Mouse (Mus musculus): ENCODE results near the gene Arid3b. TPM values are rescaled to one million over a fixed set of nuclear protein-coding genes. Genes with fewer than 3 reads are reported as not detected.

The Arid3b gene
- polyA plus RNA-seq, 1 experiment from 2014 or later = 15.1 TPM

DNA sequence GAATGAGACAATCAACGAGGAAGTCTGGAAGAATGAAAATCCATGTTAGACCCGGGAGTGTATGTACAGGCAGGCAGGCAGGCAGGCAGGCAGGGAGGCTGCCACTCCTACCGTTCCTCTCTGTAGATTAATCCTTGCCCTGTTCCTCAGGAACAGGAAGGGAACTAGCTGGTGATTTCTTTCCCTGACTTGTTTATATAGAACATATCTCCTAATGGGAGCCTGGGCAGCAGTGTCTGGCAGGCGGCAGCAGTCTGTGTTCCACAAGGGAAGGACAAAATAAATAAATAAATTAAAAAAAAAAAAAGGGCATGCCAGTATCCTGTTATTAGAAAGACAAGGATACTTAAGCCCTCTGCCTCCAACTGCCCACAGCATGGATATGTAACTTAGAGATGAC, 32.8 kb downstream of the Arid3b start:
- Histone ChIP-seq H3K4me3 (replicated peaks) (no peak overlapping the region), H3K4me1 (replicated peaks) (peaks cover 48% of the 10 kb centered on the region), H3K9ac (replicated peaks) (no peak overlapping the region), H3K27ac (peak overlapping the region; percentile 68), H3K9me3 (no peaks in the 10 kb centered on the region), H3K4me2 (replicated peaks) (no peak overlapping the region), H3K27me3 (no peaks in the 10 kb centered on the region), H3K36me3 (peaks cover 19% of the 10 kb centered on the region)
- no peak for ATAC-seq
- WGBS = 46% methylated on average over 4 of the region's 4 CpGs

DNA sequence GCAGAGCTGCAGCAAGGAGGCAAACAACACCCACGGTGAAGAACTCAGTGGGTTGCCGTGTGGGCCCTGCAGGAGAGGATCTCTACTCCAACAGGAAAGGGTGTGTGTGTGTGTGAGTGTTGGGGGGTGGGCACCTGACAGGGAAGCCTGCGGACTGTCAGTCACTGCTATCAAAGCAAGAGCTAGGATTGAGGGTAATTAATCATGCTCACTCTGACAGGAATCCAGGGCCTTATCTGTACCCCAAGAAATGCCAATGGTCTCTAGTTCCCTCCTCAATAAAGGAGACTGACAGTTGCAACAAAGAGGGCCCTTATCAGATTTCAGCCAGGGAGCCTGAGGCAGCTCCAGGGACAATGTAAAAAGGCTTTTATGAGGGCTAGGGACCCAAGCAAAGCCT, 33.5 kb downstream of the Arid3b start:
- no peaks in the 10 kb centered on the region for H3K9me3 ChIP-seq
- WGBS = 35% methylated on average over 3 of the region's 3 CpGs
- no peaks in the 10 kb centered on the region for H3K27me3 ChIP-seq
- H3K4me3 ChIP-seq (replicated peaks) = no peak overlapping the region
- peaks cover 20% of the 10 kb centered on the region for H3K36me3 ChIP-seq
- no peak overlapping the region for H3K9ac ChIP-seq (replicated peaks)
- peak overlapping the region; percentile 68 for H3K27ac ChIP-seq
- no peak overlapping the region for H3K4me2 ChIP-seq (replicated peaks)
- ATAC-seq = no peak
- H3K4me1 ChIP-seq (replicated peaks) = peaks cover 44% of the 10 kb centered on the region

DNA sequence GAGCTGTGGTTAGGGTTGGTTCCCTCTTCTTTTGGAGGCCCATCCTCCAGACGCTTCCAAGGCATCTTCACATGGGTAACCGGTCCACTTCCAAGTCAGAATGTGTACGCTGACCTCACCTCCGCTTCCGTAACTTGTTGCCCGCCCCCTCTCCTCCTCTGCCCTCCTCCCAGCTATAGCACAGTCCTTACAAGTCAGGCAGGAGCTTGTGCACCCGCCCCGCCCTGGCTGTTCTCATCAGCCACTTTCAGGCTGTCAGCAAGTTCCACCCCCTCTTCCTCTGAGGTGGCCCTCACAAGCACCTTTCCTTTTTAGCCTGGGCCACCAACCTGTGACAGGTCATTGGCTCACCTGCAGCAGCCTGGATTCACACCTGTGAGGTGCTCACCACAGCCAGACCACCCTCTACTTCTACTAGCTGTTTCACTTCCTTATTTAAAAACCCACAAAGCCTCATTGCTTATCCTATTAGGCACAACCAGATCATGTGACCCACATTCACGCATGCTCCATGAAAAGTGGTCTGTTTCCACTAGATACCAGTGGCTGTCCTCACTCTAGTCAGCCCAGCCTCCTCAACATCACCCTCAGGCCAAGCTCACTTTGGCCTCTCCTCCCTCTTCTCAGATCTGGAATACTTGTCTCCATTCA, 36.1 kb downstream of the Arid3b start:
- Histone ChIP-seq H3K36me3 (peaks cover 42% of the 10 kb centered on the region), H3K4me2 (replicated peaks) (no peak overlapping the region), H3K4me3 (replicated peaks) (no peak overlapping the region), H3K9me3 (no peaks in the 10 kb centered on the region), H3K27ac (no peak overlapping the region), H3K27me3 (no peaks in the 10 kb centered on the region), H3K9ac (replicated peaks) (no peak overlapping the region), H3K4me1 (replicated peaks) (peaks cover 28% of the 10 kb centered on the region)
- WGBS = 87% methylated on average over 9 of the region's 9 CpGs
- no peak for ATAC-seq

DNA sequence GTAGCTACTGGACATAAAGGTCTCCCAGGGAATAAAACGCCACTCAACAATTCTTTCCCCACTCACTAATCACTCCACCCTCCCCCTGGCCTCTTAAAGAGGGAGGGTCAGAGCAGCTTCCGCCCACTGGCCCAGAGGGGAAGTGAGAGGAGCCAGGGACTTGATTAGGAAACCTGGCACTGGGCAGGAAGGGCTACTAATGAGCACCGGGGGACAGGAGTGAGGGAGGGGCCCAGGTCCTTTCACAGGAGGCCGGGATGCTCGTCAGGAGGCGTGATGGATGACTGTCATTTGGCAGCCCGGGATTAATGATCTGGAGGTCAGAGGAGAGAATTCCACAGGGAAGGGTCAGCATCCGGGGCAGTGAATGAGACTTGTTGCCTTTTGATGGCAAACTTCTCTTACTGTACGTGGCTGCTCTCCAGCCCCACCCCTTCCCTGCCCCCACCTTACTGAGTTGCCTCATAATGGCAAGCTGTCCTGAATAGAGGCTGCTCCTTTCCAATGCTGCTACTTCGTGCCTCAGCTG, 37.8 kb downstream of the Arid3b start:
- peaks cover 59% of the 10 kb centered on the region for H3K36me3 ChIP-seq
- peak; percentile 55; the same call in 1 of the 2 replicates for ATAC-seq
- H3K4me2 ChIP-seq (replicated peaks) = no peak overlapping the region
- no peak overlapping the region; the same call in 1 of the 2 replicates for H3K27ac ChIP-seq
- H3K4me3 ChIP-seq (replicated peaks) = no peak overlapping the region
- H3K27me3 ChIP-seq = no peaks in the 10 kb centered on the region
- H3K9ac ChIP-seq (replicated peaks) = no peak overlapping the region
- peaks cover 23% of the 10 kb centered on the region for H3K4me1 ChIP-seq (replicated peaks)
- H3K9me3 ChIP-seq = no peaks in the 10 kb centered on the region
- WGBS = 25% methylated on average over 10 of the region's 10 CpGs

DNA sequence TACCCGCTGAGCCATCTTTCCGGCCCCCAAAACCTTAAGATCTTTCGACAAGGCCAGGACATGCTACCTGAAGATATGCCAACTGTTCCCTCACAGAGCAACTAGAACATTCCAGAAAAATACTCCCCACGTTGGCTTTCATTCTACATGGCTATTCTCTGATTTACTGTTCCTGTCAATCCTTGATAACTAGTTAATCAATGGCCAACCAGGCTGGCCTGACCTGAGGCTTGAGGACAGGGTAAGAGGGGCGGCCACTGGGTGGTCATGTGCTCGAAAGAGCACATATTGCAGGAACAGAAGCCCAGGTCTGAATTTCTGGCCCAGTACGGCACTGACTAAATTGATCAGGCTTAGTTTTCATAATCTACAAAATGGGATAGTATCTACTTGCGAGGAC, 39.1 kb downstream of the Arid3b start:
- no peaks in the 10 kb centered on the region for H3K27me3 ChIP-seq
- no peak overlapping the region for H3K9ac ChIP-seq (replicated peaks)
- no peak for ATAC-seq
- H3K9me3 ChIP-seq = no peaks in the 10 kb centered on the region
- H3K4me1 ChIP-seq (replicated peaks) = peaks cover 12% of the 10 kb centered on the region
- no peak overlapping the region for H3K4me3 ChIP-seq (replicated peaks)
- no peak overlapping the region for H3K4me2 ChIP-seq (replicated peaks)
- H3K36me3 ChIP-seq = peaks cover 72% of the 10 kb centered on the region
- H3K27ac ChIP-seq = no peak overlapping the region
- WGBS = 97% methylated on average over 8 of the region's 8 CpGs

DNA sequence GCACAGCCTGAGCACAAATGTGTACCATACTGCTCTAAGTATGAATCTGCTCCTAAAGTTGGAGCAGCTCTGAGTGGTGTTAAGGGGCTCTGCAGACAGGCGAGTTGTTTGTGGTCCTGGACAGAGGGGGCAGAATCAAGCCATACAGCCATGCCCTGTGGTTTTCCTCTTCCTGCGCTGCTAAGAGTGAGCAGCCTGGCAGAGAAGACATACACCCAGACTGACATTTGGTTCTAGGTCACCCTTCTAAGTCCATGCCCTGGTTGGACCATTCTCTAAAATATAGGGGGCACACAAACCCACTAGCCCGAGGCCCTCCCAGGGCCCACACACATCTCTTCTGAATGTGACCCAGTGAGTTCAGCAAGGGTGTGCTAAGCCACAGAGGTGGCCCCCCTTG, 46.9 kb downstream of the Arid3b start:
- 93% methylated on average over 3 of the region's 3 CpGs for WGBS
- ATAC-seq = no peak

DNA sequence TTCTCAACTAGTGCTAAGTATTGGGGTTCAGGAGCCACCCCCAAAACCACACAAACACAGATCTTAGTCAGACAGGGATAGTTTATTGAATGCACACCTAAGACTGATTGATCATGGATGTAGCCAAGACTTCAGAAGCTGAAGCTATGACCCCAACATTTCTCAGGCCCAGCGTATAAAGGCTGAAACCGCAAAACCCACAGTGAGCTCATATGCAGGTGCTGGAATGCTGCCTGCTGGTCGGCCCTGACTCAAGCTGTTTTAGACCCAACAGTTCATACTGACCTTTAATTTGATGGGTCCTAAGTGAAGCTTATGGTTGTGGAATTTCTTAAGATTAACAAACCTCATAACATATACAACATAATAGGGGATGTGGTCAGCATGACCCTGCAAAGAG, 53.9 kb downstream of the Arid3b start:
- Histone ChIP-seq H3K4me3 (replicated peaks) (no peak overlapping the region), H3K36me3 (0 out of 2 replicates have a peak, but pooled peaks cover 2% of the 10 kb centered on the region), H3K9me3 (no peaks in the 10 kb centered on the region), H3K27me3 (no peaks in the 10 kb centered on the region), H3K4me1 (replicated peaks) (no peaks in the 10 kb centered on the region), H3K9ac (replicated peaks) (no peak overlapping the region), H3K4me2 (replicated peaks) (no peak overlapping the region), H3K27ac (no peak overlapping the region)
- 99% methylated on average over 3 of the region's 3 CpGs for WGBS
- no peak for ATAC-seq

More for the DNA sequence above, 46.9 kb downstream of the Arid3b start:
- Histone ChIP-seq H3K27ac (no peak overlapping the region), H3K4me2 (replicated peaks) (no peak overlapping the region), H3K4me1 (replicated peaks) (no peaks in the 10 kb centered on the region), H3K36me3 (peaks cover 65% of the 10 kb centered on the region), H3K9ac (replicated peaks) (no peak overlapping the region), H3K9me3 (no peaks in the 10 kb centered on the region), H3K27me3 (no peaks in the 10 kb centered on the region), H3K4me3 (replicated peaks) (no peak overlapping the region)

DNA sequence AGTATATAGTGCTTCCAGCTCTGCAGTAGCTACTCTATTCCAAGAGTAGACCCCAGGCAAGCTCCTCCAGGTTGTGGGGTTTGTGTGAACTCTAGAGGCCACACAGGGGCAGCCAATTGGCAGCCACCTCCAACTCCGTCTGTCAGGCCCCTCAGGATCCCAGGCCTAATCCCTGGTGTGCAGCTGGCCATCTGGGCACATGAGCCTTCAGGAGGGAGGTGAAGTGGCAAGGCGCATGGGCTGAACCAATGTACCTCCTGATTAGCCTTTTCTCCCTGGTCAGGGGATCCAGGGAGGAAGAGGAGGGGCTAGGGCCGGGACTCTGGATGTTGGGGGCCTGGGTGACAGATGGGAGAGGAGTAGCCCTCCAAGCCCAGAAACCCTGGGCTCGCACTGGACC, 60.9 kb downstream of the Arid3b start:
- Histone ChIP-seq H3K27ac (no peak overlapping the region), H3K27me3 (0 out of 2 replicates have a peak, but pooled peaks cover 2% of the 10 kb centered on the region), H3K4me1 (replicated peaks) (0 out of 2 replicates have a peak, but pooled peaks cover 2% of the 10 kb centered on the region), H3K4me2 (replicated peaks) (no peak overlapping the region), H3K4me3 (replicated peaks) (no peak overlapping the region), H3K9me3 (no peaks in the 10 kb centered on the region), H3K36me3 (no peaks in the 10 kb centered on the region), H3K9ac (replicated peaks) (peak overlapping the region; percentile 16; the same call in 1 of the 2 replicates)
- 42% methylated on average over 4 of the region's 4 CpGs for WGBS
- ATAC-seq = 0 out of 2 replicates have a peak, but pooled peaks have one; percentile 30

DNA sequence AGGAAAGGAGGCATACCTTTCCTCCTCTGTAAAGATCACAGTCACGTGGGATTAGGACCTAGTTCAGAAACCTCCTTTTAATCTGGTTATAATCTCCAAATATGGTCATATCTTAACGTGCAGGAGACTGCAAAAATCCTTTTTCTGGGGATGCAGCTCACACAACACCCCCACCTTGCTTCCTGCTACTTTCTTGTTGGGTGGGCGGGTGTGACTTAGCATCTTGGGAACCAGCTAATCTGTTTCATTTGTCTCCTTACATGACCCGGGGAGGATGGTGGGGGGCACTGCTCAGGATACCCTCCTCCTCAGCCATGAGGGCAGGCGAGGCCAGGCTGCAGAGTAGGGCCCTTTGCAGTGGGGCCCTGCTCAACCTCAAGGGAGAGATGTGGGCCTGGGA, 61.6 kb downstream of the Arid3b start:
- peak overlapping the region; percentile 7; the same call in 1 of the 2 replicates for H3K27ac ChIP-seq
- 0 out of 2 replicates have a peak, but pooled peaks cover 2% of the 10 kb centered on the region for H3K4me1 ChIP-seq (replicated peaks)
- H3K4me2 ChIP-seq (replicated peaks) = no peak overlapping the region
- H3K4me3 ChIP-seq (replicated peaks) = no peak overlapping the region
- 74% methylated on average over 5 of the region's 5 CpGs for WGBS
- H3K36me3 ChIP-seq = no peaks in the 10 kb centered on the region
- 0 out of 2 replicates have a peak, but pooled peaks cover 2% of the 10 kb centered on the region for H3K27me3 ChIP-seq
- H3K9ac ChIP-seq (replicated peaks) = no peak overlapping the region
- H3K9me3 ChIP-seq = no peaks in the 10 kb centered on the region
- no peak for ATAC-seq

DNA sequence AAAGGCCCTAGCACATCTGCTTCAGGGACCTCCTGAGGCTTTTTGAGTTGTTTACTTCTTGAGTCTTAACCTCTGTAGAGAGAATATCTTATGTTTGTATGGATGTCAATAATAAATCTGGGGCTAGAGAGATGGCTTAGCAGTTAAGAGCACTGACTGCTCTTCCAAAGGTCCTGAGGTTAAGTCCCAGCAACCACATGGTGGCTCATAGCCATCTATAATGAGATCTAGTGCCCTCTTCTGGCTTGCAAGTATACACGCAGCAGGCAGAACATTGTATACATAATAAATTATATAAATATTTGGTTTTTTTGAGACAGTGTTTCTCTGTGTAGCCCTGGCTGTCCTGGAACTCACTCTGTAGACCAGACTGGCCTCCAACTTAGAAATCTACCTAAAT, 62.4 kb downstream of the Arid3b start:
- no peak for ATAC-seq
- no peak overlapping the region for H3K4me2 ChIP-seq (replicated peaks)
- no peak overlapping the region for H3K27ac ChIP-seq
- no peak overlapping the region for H3K4me3 ChIP-seq (replicated peaks)
- no peaks in the 10 kb centered on the region for H3K36me3 ChIP-seq
- H3K4me1 ChIP-seq (replicated peaks) = 0 out of 2 replicates have a peak, but pooled peaks cover 2% of the 10 kb centered on the region
- H3K9ac ChIP-seq (replicated peaks) = no peak overlapping the region
- H3K27me3 ChIP-seq = 0 out of 2 replicates have a peak, but pooled peaks cover 2% of the 10 kb centered on the region
- no peaks in the 10 kb centered on the region for H3K9me3 ChIP-seq
- 13% methylated on average over 1 of the region's 1 CpGs for WGBS

DNA sequence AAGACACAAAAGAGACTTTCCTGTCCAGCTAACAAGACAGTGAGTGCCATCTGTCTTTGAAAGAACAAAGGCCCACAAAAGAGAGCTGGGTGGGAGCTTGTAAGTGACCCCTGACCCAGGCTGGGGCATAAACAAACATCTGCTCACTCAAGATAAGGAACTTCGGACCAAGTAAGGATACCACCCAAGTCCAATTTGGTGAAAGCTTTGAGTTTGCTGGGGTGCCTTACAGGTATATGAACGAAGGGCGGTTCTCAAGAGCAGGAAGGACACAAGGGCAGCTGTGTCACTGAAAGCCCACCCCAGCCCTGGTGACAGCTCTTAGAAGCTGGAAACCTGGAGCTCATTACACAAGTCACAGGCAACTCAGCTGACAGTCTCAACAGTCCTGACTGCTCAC, 62.8 kb downstream of the Arid3b start:
- Histone ChIP-seq H3K9me3 (no peaks in the 10 kb centered on the region), H3K36me3 (no peaks in the 10 kb centered on the region), H3K4me3 (replicated peaks) (no peak overlapping the region), H3K27me3 (0 out of 2 replicates have a peak, but pooled peaks cover 2% of the 10 kb centered on the region), H3K9ac (replicated peaks) (no peak overlapping the region), H3K4me2 (replicated peaks) (no peak overlapping the region), H3K4me1 (replicated peaks) (0 out of 2 replicates have a peak, but pooled peaks cover 2% of the 10 kb centered on the region), H3K27ac (no peak overlapping the region)
- 94% methylated on average over 3 of the region's 3 CpGs for WGBS
- no peak for ATAC-seq

DNA sequence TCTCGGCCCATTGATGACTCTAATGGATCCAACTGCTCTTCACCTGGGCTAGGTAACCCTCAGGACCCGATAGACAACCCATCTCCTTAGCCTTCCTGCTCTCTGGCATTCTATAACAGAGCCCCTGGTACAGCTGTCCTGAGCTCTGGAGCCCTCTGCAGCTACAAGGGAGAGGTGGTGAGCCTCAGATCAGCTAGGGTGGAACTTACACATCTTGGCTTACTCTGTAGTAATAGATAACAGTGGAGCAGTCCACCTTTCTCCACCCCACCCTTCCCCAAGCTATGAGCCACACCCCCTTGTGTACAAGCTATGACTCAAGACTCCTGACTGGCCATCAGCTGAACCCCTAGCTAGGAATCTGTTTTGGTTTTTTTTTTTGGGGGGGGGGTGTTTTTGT, 65.8 kb downstream of the Arid3b start:
- no peaks in the 10 kb centered on the region for H3K36me3 ChIP-seq
- WGBS = 81% methylated on average over 2 of the region's 2 CpGs
- H3K27me3 ChIP-seq = 0 out of 2 replicates have a peak, but pooled peaks cover 2% of the 10 kb centered on the region
- no peak overlapping the region for H3K4me2 ChIP-seq (replicated peaks)
- H3K27ac ChIP-seq = no peak overlapping the region
- no peaks in the 10 kb centered on the region for H3K9me3 ChIP-seq
- H3K4me3 ChIP-seq (replicated peaks) = no peak overlapping the region
- ATAC-seq = no peak
- H3K9ac ChIP-seq (replicated peaks) = no peak overlapping the region
- peaks cover 13% of the 10 kb centered on the region for H3K4me1 ChIP-seq (replicated peaks)
